Mouse (Mus musculus): Measurements from ENCODE around the gene Thtpa. TPM values are rescaled to one million over a fixed set of nuclear protein-coding genes. Genes with fewer than 3 reads are reported as not detected.

The Thtpa gene
- polyA plus RNA-seq, 1 experiment from 2014 or later = 34.4 TPM

DNA sequence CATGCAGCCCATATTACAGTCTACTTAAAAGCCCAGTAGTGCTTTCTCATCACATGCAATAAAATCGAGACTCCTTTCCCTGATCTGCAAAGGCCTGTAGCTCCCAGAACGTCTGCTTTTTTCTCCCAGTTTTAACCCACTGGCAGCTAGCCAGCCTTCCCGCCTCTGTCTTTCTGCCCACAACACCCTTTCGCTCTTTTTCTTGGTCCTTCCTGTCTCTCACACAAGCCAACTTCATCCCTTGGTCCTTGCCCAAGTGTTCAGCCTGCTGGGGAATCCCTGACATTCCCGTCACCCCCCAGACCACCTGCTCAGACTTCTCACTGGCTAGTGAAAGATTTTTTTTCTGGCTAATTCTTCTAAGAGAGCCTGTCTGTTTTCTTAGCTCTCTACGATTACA lies 18.4 kb upstream of the Thtpa start:
- Histone ChIP-seq H3K9me3 (ENCODE audit: control insufficient read depth, low read length) (no peaks in the 10 kb centered on the region), H3K36me3 (ENCODE audit: control insufficient read depth, insufficient read depth, low read length) (peaks cover 19% of the 10 kb centered on the region; the same call in 1 of the 2 replicates), H3K4me2 (ENCODE audit: low read length) (no peak overlapping the region), H3K9ac (ENCODE audit: low read depth, low read length) (no peak overlapping the region), H3K4me3 (ENCODE audit: low read length) (no peak overlapping the region), H3K4me1 (ENCODE audit: control insufficient read depth, insufficient read depth, low read depth, low read length) (peaks cover 37% of the 10 kb centered on the region), H3K27ac (ENCODE audit: low read depth, low read length) (peak overlapping the region; percentile 36), H3K27me3 (replicated peaks; ENCODE audit: control insufficient read depth, insufficient read depth, low read length) (no peaks in the 10 kb centered on the region; the same call in 1 of the 2 replicates)
- ATAC-seq = no peak
- 44% methylated on average over 6 of the region's 6 CpGs for WGBS

DNA sequence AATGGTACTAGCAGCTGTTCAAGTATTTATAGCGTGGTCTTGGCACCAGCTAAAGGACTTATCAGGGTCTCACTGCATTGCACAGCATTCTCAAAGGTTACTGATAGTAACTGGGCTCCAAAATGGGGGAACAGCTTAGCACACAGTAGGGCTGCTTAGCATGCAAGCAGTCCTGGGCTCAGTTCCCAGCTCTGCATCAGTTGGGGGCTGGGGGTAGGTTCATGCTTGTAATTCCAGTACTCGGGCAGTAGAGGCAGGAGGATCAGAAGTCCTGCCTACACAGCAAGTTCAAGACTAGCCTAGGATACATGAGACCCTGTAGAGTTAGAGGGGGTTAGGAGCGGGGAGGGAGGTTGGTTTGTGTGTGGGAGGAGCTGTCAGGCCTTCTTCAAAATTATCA lies 17.6 kb upstream of the Thtpa start:
- peaks cover 19% of the 10 kb centered on the region; the same call in 1 of the 2 replicates for H3K36me3 ChIP-seq (ENCODE audit: control insufficient read depth, insufficient read depth, low read length)
- ATAC-seq = no peak
- H3K4me3 ChIP-seq (ENCODE audit: low read length) = no peak overlapping the region
- peaks cover 32% of the 10 kb centered on the region for H3K4me1 ChIP-seq (ENCODE audit: control insufficient read depth, insufficient read depth, low read depth, low read length)
- no peak overlapping the region for H3K9ac ChIP-seq (ENCODE audit: low read depth, low read length)
- H3K27me3 ChIP-seq (replicated peaks; ENCODE audit: control insufficient read depth, insufficient read depth, low read length) = no peaks in the 10 kb centered on the region; the same call in 1 of the 2 replicates
- no peaks in the 10 kb centered on the region for H3K9me3 ChIP-seq (ENCODE audit: control insufficient read depth, low read length)
- no peak overlapping the region for H3K27ac ChIP-seq (ENCODE audit: low read depth, low read length)
- no peak overlapping the region for H3K4me2 ChIP-seq (ENCODE audit: low read length)
- WGBS = 75% methylated on average over 3 of the region's 3 CpGs

DNA sequence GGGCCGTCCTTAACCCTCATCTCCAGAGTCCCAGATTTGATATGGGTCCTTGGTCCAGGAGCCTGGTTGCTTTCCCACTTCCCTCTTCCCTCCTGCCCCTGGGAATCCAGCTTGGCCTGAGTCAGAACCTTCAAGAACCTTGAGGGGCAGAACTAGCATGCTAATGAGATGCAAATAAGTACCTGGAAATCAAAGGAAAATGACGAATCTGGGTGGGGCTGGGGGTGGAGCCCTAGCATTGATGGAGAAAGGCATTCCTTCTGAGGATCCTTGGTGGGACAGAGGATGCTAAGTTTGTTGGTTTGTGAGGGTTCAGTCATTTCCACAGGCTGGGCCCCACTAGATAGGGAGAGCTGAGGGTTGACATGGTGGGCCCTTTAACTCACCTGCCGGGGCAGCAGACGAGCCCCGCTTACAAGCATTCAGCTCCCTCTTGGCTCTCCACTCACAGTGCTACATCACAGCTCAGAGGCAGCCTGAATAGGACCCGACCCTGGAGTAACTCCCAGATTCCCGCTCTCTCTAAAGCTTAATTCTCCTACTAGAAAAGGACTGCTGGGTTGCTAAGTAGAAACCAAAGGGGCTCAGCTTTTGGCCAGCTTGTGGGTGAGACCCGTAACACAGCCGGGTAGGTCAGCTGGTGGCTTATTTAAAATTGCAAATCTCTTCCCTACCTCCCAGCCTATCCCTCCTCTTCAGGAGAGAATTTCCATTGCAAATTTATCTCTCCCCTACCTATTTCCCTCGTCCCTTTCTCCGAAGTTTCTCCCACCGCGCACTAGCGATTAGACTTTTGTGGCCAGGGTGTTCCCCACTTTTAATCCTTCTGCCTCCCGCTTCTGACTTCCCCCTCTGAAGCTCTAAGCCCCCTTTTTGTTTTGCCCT lies 16.9 kb upstream of the Thtpa start:
- Histone ChIP-seq H3K27ac (ENCODE audit: low read depth, low read length) (peak overlapping the region; percentile 86), H3K36me3 (ENCODE audit: control insufficient read depth, insufficient read depth, low read length) (peaks cover 19% of the 10 kb centered on the region; the same call in 1 of the 2 replicates), H3K9ac (ENCODE audit: low read depth, low read length) (peak overlapping the region; percentile 57; the same call in 1 of the 2 replicates), H3K4me3 (ENCODE audit: low read length) (no peak overlapping the region), H3K27me3 (replicated peaks; ENCODE audit: control insufficient read depth, insufficient read depth, low read length) (no peaks in the 10 kb centered on the region; the same call in 1 of the 2 replicates), H3K9me3 (ENCODE audit: control insufficient read depth, low read length) (no peaks in the 10 kb centered on the region), H3K4me2 (ENCODE audit: low read length) (peak overlapping the region; percentile 23), H3K4me1 (ENCODE audit: control insufficient read depth, insufficient read depth, low read depth, low read length) (peaks cover 32% of the 10 kb centered on the region)
- WGBS = 14% methylated on average over 15 of the region's 15 CpGs
- ATAC-seq = peak; percentile 32; the same call in 1 of the 2 replicates

DNA sequence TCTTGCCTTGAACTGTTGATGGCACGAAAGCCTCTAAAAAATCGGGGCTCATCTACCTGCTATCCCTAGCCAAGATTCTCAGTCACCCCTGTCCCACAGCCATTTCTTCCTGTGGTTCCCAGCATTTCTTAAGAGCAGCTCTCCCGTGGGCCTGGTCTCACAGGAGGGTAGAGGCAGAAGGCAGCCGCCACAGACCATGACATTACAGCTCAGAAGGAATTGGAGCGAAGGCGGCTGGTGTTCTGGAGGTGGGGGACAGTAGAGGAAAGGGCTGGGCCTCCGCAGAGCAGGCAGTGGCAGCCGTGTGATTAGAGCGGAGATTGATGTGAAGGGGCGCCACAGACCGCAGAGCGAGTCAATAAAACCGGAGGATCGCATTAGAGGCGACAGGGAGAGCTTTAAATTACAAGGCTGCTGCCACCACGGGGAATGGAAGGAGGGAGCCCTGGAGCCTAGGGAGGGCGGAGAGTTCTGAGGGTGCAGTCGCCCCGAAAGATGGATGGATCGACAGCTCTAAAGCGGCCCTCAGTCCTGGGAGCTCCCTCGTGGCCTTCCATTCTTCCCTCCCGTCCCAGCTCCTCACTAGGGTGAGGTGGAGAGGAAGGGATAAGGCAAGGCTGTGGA lies 16.1 kb upstream of the Thtpa start:
- Histone ChIP-seq H3K9me3 (ENCODE audit: control insufficient read depth, low read length) (no peaks in the 10 kb centered on the region), H3K27me3 (replicated peaks; ENCODE audit: control insufficient read depth, insufficient read depth, low read length) (no peaks in the 10 kb centered on the region; the same call in 1 of the 2 replicates), H3K36me3 (ENCODE audit: control insufficient read depth, insufficient read depth, low read length) (peaks cover 13% of the 10 kb centered on the region; the same call in 1 of the 2 replicates), H3K27ac (ENCODE audit: low read depth, low read length) (peak overlapping the region; percentile 86), H3K4me1 (ENCODE audit: control insufficient read depth, insufficient read depth, low read depth, low read length) (peaks cover 32% of the 10 kb centered on the region), H3K9ac (ENCODE audit: low read depth, low read length) (peak overlapping the region; percentile 57), H3K4me2 (ENCODE audit: low read length) (peak overlapping the region; percentile 23), H3K4me3 (ENCODE audit: low read length) (peak overlapping the region; percentile 8; the same call in 1 of the 2 replicates)
- WGBS = 6% methylated on average over 23 of the region's 23 CpGs
- peak; percentile 62 for ATAC-seq

DNA sequence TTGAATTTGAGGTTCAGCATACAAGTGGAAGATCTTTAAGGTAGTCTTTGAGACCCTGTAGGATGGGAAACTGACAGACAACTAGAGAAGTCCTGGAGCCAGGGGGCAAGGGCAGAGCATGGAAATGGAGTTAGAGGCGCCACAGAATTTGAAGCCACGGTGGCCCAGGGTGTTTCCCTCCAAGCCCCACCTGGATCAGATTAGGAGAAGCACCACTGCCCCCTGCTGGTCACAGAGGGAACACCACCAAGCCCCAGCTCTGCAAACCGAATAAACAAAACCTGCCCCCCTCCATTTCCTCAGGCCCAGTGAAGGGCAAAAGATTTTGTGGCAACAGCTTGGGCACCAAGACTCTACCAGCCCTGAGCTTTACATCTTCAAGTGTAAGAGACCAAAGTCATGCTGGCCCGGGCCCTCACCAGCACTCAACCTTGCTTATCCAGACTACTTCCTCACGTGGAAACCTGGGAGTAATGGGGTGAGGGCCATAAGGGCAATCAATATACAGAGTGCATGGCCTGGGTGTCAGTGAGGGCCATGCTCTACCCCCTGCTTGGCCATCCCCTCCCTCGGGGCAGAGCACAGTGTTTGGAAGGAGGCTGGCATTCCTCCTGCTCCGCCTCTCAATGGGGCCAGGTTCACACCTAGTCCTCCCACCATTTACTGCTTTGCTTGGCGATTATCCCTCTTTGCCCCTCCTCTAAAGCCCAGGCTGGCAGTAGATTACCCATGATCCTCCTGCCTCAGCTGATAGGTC lies 15.2 kb upstream of the Thtpa start:
- H3K4me2 ChIP-seq (ENCODE audit: low read length) = peak overlapping the region; percentile 23; the same call in 1 of the 2 replicates
- 19% methylated on average over 8 of the region's 8 CpGs for WGBS
- H3K27me3 ChIP-seq (replicated peaks; ENCODE audit: control insufficient read depth, insufficient read depth, low read length) = no peaks in the 10 kb centered on the region
- H3K4me1 ChIP-seq (ENCODE audit: control insufficient read depth, insufficient read depth, low read depth, low read length) = peaks cover 32% of the 10 kb centered on the region
- no peak overlapping the region for H3K4me3 ChIP-seq (ENCODE audit: low read length)
- ATAC-seq = peak; percentile 22
- H3K9me3 ChIP-seq (ENCODE audit: control insufficient read depth, low read length) = no peaks in the 10 kb centered on the region
- peak overlapping the region; percentile 86 for H3K27ac ChIP-seq (ENCODE audit: low read depth, low read length)
- H3K9ac ChIP-seq (ENCODE audit: low read depth, low read length) = peak overlapping the region; percentile 48
- peaks cover 5% of the 10 kb centered on the region; the same call in 1 of the 2 replicates for H3K36me3 ChIP-seq (ENCODE audit: control insufficient read depth, insufficient read depth, low read length)

DNA sequence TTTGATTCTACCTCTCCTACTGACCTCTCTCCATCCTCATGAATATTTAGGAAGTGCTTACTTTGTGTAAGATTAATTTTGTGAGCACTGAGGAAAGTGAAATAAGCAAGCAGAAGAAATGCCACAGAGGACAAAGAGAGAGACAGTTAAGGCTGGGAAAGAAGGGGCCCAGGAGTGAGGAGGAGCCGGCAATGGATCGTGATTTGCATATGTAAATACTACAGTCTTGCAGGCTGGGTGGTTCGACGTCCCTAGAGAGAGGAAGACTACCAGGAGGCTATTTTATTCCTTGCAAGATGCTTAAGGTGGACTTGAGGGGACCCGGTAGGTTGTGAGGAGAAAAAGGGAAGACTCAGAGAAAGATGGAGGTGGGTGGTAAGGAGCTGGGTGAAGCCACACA lies 13.5 kb upstream of the Thtpa start:
- ATAC-seq = no peak
- H3K27ac ChIP-seq (ENCODE audit: low read depth, low read length) = no peak overlapping the region
- H3K4me2 ChIP-seq (ENCODE audit: low read length) = no peak overlapping the region
- H3K36me3 ChIP-seq (ENCODE audit: control insufficient read depth, insufficient read depth, low read length) = no peaks in the 10 kb centered on the region
- H3K27me3 ChIP-seq (replicated peaks; ENCODE audit: control insufficient read depth, insufficient read depth, low read length) = no peaks in the 10 kb centered on the region
- 25% methylated on average over 5 of the region's 5 CpGs for WGBS
- H3K9ac ChIP-seq (ENCODE audit: low read depth, low read length) = no peak overlapping the region
- peaks cover 29% of the 10 kb centered on the region for H3K4me1 ChIP-seq (ENCODE audit: control insufficient read depth, insufficient read depth, low read depth, low read length)
- no peaks in the 10 kb centered on the region for H3K9me3 ChIP-seq (ENCODE audit: control insufficient read depth, low read length)
- no peak overlapping the region for H3K4me3 ChIP-seq (ENCODE audit: low read length)

DNA sequence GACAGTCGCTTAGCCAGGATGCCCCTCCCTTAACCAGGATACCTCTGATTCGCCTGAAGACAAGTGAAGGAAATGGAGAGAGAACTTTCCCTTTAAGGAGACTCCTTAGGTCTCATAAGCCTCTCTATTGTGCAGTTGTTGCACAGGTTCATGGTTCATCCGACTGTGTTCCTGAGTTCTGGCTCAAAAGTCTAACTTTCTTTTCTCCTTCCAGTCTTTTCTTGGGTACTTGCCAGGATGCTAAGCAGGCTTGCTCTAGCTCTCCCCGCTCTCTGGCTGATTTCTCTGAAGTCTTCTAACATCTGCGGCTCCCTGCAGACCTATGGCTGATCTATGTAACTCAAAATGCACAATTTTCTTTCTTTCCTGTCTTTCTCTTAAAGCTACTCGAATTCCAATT lies 11.1 kb upstream of the Thtpa start:
- no peak for ATAC-seq
- Histone ChIP-seq H3K27me3 (replicated peaks; ENCODE audit: control insufficient read depth, insufficient read depth, low read length) (no peaks in the 10 kb centered on the region), H3K4me3 (ENCODE audit: low read length) (no peak overlapping the region), H3K4me2 (ENCODE audit: low read length) (no peak overlapping the region), H3K9ac (ENCODE audit: low read depth, low read length) (no peak overlapping the region), H3K36me3 (ENCODE audit: control insufficient read depth, insufficient read depth, low read length) (no peaks in the 10 kb centered on the region), H3K27ac (ENCODE audit: low read depth, low read length) (no peak overlapping the region), H3K4me1 (ENCODE audit: control insufficient read depth, insufficient read depth, low read depth, low read length) (peaks cover 24% of the 10 kb centered on the region), H3K9me3 (ENCODE audit: control insufficient read depth, low read length) (no peaks in the 10 kb centered on the region)
- WGBS = 62% methylated on average over 6 of the region's 6 CpGs

DNA sequence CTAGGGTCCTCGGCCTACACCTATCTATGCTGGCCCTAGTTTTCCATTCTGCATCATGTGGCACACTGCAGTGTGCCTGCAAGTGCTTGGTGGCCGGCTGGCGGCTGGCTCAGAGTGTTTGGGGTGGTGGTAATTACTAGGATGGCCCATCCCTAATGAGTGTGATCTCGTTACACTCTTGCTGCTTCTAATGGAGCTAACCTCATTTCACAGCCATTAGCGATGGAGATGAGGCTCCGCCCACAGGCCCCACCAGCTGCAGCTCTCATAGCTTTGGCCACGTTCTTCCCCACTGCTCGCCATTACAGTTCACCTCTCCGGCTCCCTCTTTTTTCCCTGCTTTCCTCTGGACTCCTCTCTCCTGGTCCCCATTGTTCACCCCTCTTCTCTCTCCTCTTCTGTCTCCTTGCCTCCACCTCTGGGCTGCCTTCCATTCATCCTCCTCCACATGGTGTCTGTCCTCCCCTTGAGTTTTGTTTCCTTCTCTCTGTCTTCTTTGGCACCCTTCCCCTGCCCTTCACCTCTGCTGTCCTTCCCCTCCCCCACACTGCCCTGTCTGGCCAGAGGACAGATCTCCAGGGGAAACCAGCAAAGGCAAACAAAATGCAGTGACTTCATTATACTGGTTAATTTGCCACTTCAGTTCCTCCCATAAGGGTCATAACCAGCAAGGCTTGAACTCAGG lies 9.1 kb upstream of the Thtpa start:
- H3K4me2 ChIP-seq (ENCODE audit: low read length) = no peak overlapping the region
- H3K27me3 ChIP-seq (replicated peaks; ENCODE audit: control insufficient read depth, insufficient read depth, low read length) = no peaks in the 10 kb centered on the region
- peaks cover 29% of the 10 kb centered on the region for H3K4me1 ChIP-seq (ENCODE audit: control insufficient read depth, insufficient read depth, low read depth, low read length)
- no peaks in the 10 kb centered on the region for H3K9me3 ChIP-seq (ENCODE audit: control insufficient read depth, low read length)
- no peak overlapping the region for H3K9ac ChIP-seq (ENCODE audit: low read depth, low read length)
- 0 out of 2 replicates have a peak overlapping the region, but pooled peaks have one; percentile 1 for H3K27ac ChIP-seq (ENCODE audit: low read depth, low read length)
- no peaks in the 10 kb centered on the region for H3K36me3 ChIP-seq (ENCODE audit: control insufficient read depth, insufficient read depth, low read length)
- no peak overlapping the region for H3K4me3 ChIP-seq (ENCODE audit: low read length)
- ATAC-seq = peak; percentile 34
- 24% methylated on average over 9 of the region's 9 CpGs for WGBS
